Mouse (Mus musculus) stomach, postnatal 0 days (tissue): ENCODE measurements around the gene Gng2. TPM values are rescaled to one million over a fixed set of nuclear protein-coding genes. Genes with fewer than 3 reads are reported as not detected.

Experiments
- ATAC-seq: fragments of 200-750 bp; cut with Nextera tagmentation; 2 replicates; pipeline ENCODE4 v1.8.0; 2017; ENCODE audit not compliant: low FRiP score, low TSS enrichment
- DNase-seq: peaks from one replicate; pipeline ENCODE4 v3.0.0-alpha.2; 2016; ENCODE audit warnings: low spot score
- H3K27ac ChIP-seq: fragments of 300-500 bp; sonication (generic); replicated peaks from 2 replicates; pipeline ENCODE4 v1.5.1; 2014; ENCODE audit warnings: mild to moderate bottlenecking, control low read depth
- H3K27me3 ChIP-seq: fragments of 300-500 bp; sonication (generic); 2 replicates; pipeline ENCODE4 v1.6.1; 2014; ENCODE audit warnings: low read length; ENCODE audit not compliant: control insufficient read depth, insufficient read depth
- H3K36me3 ChIP-seq: fragments of 300-500 bp; sonication (generic); 2 replicates; pipeline ENCODE4 v1.6.1; 2014; ENCODE audit warnings: low read length, mixed read lengths; ENCODE audit not compliant: control insufficient read depth, insufficient read depth
- H3K4me1 ChIP-seq: fragments of 300-500 bp; sonication (generic); replicated peaks from 2 replicates; pipeline ENCODE4 v1.6.1; 2014; ENCODE audit warnings: antibody characterized with exemption; ENCODE audit not compliant: control insufficient read depth, insufficient read depth
- H3K4me2 ChIP-seq: fragments of 300-500 bp; sonication (generic); replicated peaks from 2 replicates; pipeline ENCODE4 v1.6.1; 2014; ENCODE audit warnings: low read depth, mild to moderate bottlenecking, control low read depth, moderate library complexity
- H3K4me3 ChIP-seq: fragments of 300-500 bp; sonication (generic); 2 replicates; pipeline ENCODE4 v1.5.1; 2014; ENCODE audit warnings: low read depth, low read length, control low read depth
- H3K9ac ChIP-seq: fragments of 300-500 bp; sonication (generic); 2 replicates; pipeline ENCODE4 v1.6.1; 2014; ENCODE audit warnings: mild to moderate bottlenecking, low read length, control low read depth, mixed read lengths
- H3K9me3 ChIP-seq: fragments of 300-500 bp; sonication (generic); 2 replicates; pipeline ENCODE4 v1.6.1; 2016; ENCODE audit warnings: low read length; ENCODE audit not compliant: control insufficient read depth
- CTCF ChIP-seq: IDR thresholded peaks from 2 replicates; pipeline ENCODE4 v1.5.1; 2016; ENCODE audit warnings: antibody characterized with exemption, low read depth, mild to moderate bottlenecking, moderate library complexity
- EP300 ChIP-seq: optimal IDR thresholded peaks from 2 replicates; pipeline ENCODE3; 2016; ENCODE audit warnings: antibody characterized with exemption
- WGBS: fragments of 180-500 bp; shearing (Covaris S2); extraction: QIAGEN DNeasy Blood & Tissue Kit; methylation state at CpG from one replicate; pipeline ENCODE4 v1.1.7; 2014; 5-methylcytosine and 5-hydroxymethylcytosine counted together
- polyA plus RNA-seq: library from polyadenylated mRNA; unstranded; fragments of >200 nt; fragmentation: Nextera tagmentation; extraction: Ambion mirVana; gene quantifications from 2 replicates; pipeline ENCODE4 v1.2.1, GENCODE M21; 2015

The Gng2 gene
- polyA plus RNA-seq, 1 experiment from 2014 or later: 17.1 TPM

DNA sequence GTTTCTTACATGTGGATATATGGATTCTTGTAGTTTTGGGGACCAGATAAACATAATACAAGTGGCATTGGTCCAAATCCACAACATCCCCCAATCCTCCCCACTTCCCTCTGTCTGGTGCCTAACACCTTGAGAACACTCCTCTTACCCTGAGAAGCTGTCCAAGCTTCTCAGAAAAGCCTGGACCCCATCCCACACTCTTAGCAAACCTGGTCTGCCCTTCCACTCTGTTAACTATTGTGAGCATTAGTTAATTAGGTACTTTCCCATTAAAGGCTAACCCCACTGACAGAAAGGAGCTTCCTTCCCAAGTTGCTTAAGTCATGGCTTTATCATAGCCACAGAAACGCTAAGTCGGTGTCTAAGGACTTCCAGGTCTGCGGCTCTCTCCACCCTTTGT is 141.1 kb downstream of the Gng2 start:
- Histone ChIP-seq H3K27ac (no peak overlapping the region), H3K36me3 (no peaks in the 10 kb centered on the region), H3K4me2 (no peak overlapping the region), H3K4me1 (no peaks in the 10 kb centered on the region), H3K4me3 (no peak overlapping the region), H3K9me3 (no peaks in the 10 kb centered on the region), H3K27me3 (no peaks in the 10 kb centered on the region), H3K9ac (no peak overlapping the region)
- no peak for TF ChIP-seq EP300
- no peak for TF ChIP-seq CTCF
- 78% methylated on average over 3 of the region's 3 CpGs for WGBS
- no peak for ATAC-seq
- no peak for DNase-seq

DNA sequence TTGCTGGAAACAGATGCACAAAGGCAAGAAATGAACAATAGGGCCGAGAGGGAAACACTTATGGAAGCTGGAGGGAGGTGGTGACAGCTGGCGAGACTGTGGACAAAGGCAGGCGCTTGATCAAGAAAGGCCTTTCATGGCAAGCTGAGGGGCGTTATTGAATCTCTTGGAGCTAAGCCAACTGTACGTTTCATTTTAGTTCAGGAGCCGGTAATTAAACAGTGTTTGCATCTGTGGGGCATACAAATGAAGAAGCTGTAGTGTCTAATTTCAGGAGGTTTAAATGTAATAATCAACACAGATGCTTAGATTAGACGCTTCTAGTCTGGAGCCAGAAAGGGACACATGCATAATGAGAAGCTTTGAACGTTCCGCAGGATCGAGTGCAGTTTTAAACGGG is 151.9 kb downstream of the Gng2 start:
- Histone ChIP-seq H3K9me3 (no peaks in the 10 kb centered on the region), H3K36me3 (no peaks in the 10 kb centered on the region), H3K27me3 (no peaks in the 10 kb centered on the region), H3K27ac (no peak overlapping the region), H3K4me3 (no peak overlapping the region), H3K9ac (no peak overlapping the region), H3K4me2 (no peak overlapping the region), H3K4me1 (no peaks in the 10 kb centered on the region)
- DNase-seq (no peak), ATAC-seq (no peak)
- TF ChIP-seq EP300 (no peak), CTCF (no peak)
- 61% methylated on average over 11 of the region's 11 CpGs for WGBS

GRCm38 (mm10) chr14:19823321-19824142 is 153.9 kb downstream of the Gng2 start, which contains the start of gene Rtraf:
Gene Rtraf, minus strand, starts transcription at chr14:19823824.
- Histone ChIP-seq H3K27me3 (no peaks in the 10 kb centered on the region), H3K27ac (peak within 1 kb of the TSS; percentile 84), H3K9ac (peak within 1 kb of the TSS; percentile 91), H3K4me1 (no peaks in the 10 kb centered on the region), H3K9me3 (no peaks in the 10 kb centered on the region), H3K4me2 (peak within 1 kb of the TSS; percentile 65), H3K36me3 (no peaks in the 10 kb centered on the region), H3K4me3 (peak within 1 kb of the TSS; percentile 90)
- no peak for TF ChIP-seq EP300
- TF ChIP-seq CTCF: no peak
- DNase-seq (peak; percentile 94), ATAC-seq (peak; percentile 100)
- WGBS: under 1% methylated on average over 66 of the region's 80 CpGs

Other genes starting within 250 kb of the Gng2 start
- gene Nid2, start 226.4 kb downstream of the Gng2 start, polyA plus RNA-seq: 13.5 and 16.4 TPM in 2 replicates
- gene Rtraf, start 153.8 kb downstream of the Gng2 start, polyA plus RNA-seq: 157 TPM in 2 replicates
- gene Saysd1, start 160.9 kb upstream of the Gng2 start, polyA plus RNA-seq: 14.2 and 15.4 TPM in 2 replicates
- gene Kcnk5, start 204.2 kb upstream of the Gng2 start, polyA plus RNA-seq: 7.7 and 8.3 TPM in 2 replicates